Mouse (Mus musculus) bone marrow, adult 2 months (tissue): ENCODE results near the gene Amd1.

Experiments
- CTCF ChIP-seq: fragments of 200-500 bp; IDR thresholded peaks from 2 replicates; pipeline ENCODE4 v1.5.1; 2011; ENCODE audit warnings: low read length, control low read depth; ENCODE audit not compliant: control insufficient read depth, insufficient read depth
- POLR2A ChIP-seq: fragments of 200-500 bp; IDR thresholded peaks from 2 replicates; pipeline ENCODE4 v1.6.1; 2011; ENCODE audit warnings: low read depth, mild to moderate bottlenecking, control low read depth, low read length, borderline replicate concordance; ENCODE audit not compliant: control insufficient read depth

GRCm38 (mm10) chr10:40259542-40259941 is 42.4 kb downstream of the Amd1 start:
- TF ChIP-seq POLR2A, result no peak
- TF ChIP-seq CTCF, result no peak
